Mouse (Mus musculus) CD4-positive naive resting alpha-beta T cell, adult 57 days (primary cell): ENCODE data around the gene Pdzrn3. TPM values are rescaled to one million over a fixed set of nuclear protein-coding genes. Genes with fewer than 3 reads are reported as not detected.

ENCODE experiments used
- total RNA-seq: library from RNA; stranded (reverse); gene quantifications from one replicate; pipeline ENCODE4 v1.2.4, GENCODE M21; 2023

Gene Pdzrn3
- total RNA-seq = 0.33 TPM

GRCm38 (mm10) chr6:101377167-101377934 is at the start of gene Pdzrn3:
Gene Pdzrn3, minus strand, starts transcription at chr6:101377897.

